Mouse (Mus musculus): ENCODE measurements at regions not wholly inside any gene's neighbourhood (a gene's known extent, or its start where the extent isn't known, plus 50 kb on each side); places are given as distances from the start of the nearest gene placed in this dataset.
A peak's percentile ranks its signal among the peaks of the same experiment; 100 is the strongest.

DNA sequence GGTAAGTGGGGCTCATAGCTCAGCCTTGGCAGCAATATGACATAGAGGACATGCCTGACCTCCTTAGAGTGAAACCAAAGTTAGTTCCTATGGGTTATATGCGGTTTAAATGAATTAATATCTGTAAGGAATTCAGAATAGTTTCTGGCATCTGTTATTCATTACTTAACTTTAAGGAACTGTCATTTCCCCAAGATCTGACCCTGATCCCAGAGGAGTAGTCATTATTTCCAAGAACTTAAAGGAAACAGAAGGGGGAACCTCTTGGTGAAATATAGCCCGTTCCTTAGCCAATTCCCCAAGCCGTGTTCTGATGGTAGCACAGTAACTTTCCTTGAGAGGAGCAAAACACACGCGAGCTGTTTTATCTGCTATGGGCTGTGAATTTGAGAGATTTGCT is 85.9 kb upstream of the Atp5g3 start:
- TF ChIP-seq POLR2A (IDR thresholded peaks at IDR 0.05; ENCODE audit: borderline replicate concordance, extremely low read depth, low read depth, low read length) (no peak), CTCF (IDR thresholded peaks at IDR 0.05; ENCODE audit: insufficient read depth, low read length) (no peak)
- Histone ChIP-seq H3K4me1 (ENCODE audit: control insufficient read depth, insufficient read depth, low read length) (no peaks in the 10 kb centered on the region), H3K4me3 (replicated peaks; ENCODE audit: extremely low read depth, low read depth, low read length) (no peak overlapping the region)
- no peak for DNase-seq
- 70% methylated on average over 5 of the region's 5 CpGs for WGBS

DNA sequence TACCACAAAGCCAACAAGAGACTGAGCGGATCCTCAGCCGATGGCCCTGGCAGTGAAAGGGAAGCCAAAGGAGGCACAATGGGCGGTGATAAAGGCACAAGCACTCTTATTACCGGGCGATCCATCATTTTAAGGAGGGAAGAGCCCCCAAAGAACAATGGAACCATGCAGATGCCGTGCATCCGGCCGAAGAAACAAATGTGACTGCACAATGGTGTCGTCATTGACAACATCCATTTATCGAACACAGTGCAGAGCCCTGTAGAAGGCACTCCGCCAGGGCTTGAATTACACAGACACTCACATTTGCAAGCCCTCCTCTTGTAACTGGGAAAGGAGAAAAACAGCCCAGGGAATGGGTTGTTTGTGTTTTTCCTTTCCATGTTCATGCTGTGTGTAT is 80.7 kb upstream of the Atp5g3 start:
- WGBS, result 73% methylated on average over 11 of the region's 11 CpGs
- TF ChIP-seq CTCF (IDR thresholded peaks at IDR 0.05; ENCODE audit: insufficient read depth, low read length) (no peak), POLR2A (IDR thresholded peaks at IDR 0.05; ENCODE audit: borderline replicate concordance, extremely low read depth, low read depth, low read length) (no peak)

DNA sequence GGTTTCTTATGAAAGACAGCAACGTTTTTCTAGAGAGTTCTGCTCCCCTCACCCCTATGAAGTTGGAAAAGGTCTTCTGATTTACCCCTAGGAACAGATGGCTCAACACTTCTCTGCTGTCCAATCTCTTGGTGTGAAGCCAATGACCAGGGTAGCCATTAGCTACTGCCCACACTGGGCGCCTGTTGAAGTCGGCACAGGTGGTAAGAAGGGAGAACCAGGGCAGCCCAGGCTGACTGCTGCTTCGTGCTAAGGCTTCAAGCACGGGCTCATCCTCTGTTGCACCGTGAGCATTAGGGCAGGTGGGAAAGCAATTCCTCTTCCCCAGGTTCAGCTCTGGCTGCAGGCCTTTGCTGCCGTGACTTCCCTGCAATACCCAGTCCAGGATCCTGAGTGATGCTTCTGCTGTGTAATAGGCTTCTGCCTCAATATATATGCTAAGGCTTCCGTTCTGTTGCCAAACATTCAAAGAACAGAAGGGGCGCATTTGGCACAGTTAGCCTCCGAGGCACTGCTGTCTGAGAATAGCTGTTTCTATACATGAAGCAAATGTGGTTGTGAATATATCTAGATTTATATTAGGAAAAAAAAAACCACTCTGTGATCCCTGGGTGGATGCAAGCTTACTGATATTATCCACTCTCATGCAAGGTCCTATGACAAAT is 76.4 kb upstream of the Atp5g3 start:
- TF ChIP-seq POLR2A (IDR thresholded peaks at IDR 0.05; ENCODE audit: borderline replicate concordance, extremely low read depth, low read depth, low read length), result no peak
- no peak for TF ChIP-seq CTCF (IDR thresholded peaks at IDR 0.05; ENCODE audit: insufficient read depth, low read length)
- WGBS, result 84% methylated on average over 10 of the region's 10 CpGs
- no peak overlapping the region for H3K4me3 ChIP-seq (replicated peaks; ENCODE audit: extremely low read depth, low read depth, low read length)
- DNase-seq, result no peak
- H3K4me1 ChIP-seq (ENCODE audit: control insufficient read depth, insufficient read depth, low read length), result no peaks in the 10 kb centered on the region

More for the DNA sequence above, 80.7 kb upstream of the Atp5g3 start:
- DNase-seq, result no peak
- no peaks in the 10 kb centered on the region for H3K4me1 ChIP-seq (ENCODE audit: control insufficient read depth, insufficient read depth, low read length)
- no peak overlapping the region for H3K4me3 ChIP-seq (replicated peaks; ENCODE audit: extremely low read depth, low read depth, low read length)

DNA sequence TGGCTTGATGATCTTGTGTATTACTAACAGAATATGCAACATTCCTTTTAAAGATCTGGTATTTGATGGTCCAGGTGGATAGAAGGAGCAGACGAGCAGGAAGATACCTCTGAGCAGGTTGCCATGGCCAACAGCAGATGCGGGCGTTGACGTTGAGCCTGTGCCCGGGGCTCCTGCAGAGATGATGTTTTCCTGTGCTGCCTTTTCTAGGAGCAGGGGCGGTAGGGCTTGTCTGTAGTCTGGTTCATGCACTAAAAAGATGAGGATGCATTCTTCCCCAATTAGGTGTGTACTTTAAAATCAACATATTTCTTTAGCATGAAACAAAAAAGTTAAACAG is 74.8 kb upstream of the Atp5g3 start:
- TF ChIP-seq POLR2A (IDR thresholded peaks at IDR 0.05; ENCODE audit: borderline replicate concordance, extremely low read depth, low read depth, low read length) (no peak), CTCF (IDR thresholded peaks at IDR 0.05; ENCODE audit: insufficient read depth, low read length) (no peak)
- 75% methylated on average over 6 of the region's 6 CpGs for WGBS

DNA sequence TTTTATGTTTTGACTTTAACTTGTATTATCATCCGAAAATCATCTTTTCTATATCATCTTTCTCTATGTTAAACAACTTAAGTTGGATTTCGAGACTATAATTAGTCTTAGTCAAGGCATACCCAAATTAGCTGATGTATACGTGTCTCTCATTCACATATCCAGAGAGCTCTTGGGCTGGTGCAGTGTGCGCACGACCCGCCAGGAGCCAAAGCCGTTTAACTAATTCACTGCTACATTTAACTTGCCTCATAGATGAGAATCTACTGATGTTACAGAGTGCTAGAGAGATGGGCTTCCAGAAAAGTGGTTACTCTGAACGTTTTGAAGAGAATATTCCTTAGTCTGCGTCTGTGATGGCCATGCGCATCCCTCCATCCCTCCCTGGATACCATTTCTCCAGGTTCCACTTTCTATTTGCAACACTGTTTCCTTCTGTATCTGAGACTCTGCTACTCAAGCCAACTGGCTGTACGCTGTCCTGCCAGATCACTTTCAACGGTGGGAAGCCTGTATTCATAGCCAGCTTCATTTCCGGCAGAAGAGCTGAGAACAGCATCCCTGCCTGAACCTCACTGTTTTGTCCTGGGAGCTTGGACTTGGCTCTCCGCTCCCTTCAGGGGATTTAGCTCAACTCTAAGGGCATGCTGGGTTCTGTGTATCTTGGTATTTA is 74.2 kb upstream of the Atp5g3 start:
- WGBS, result 79% methylated on average over 14 of the region's 14 CpGs
- TF ChIP-seq POLR2A (IDR thresholded peaks at IDR 0.05; ENCODE audit: borderline replicate concordance, extremely low read depth, low read depth, low read length) (no peak), CTCF (IDR thresholded peaks at IDR 0.05; ENCODE audit: insufficient read depth, low read length) (no peak)
- no peak for DNase-seq
- Histone ChIP-seq H3K4me1 (ENCODE audit: control insufficient read depth, insufficient read depth, low read length) (no peaks in the 10 kb centered on the region), H3K4me3 (replicated peaks; ENCODE audit: extremely low read depth, low read depth, low read length) (no peak overlapping the region)

More for the DNA sequence above, 74.8 kb upstream of the Atp5g3 start:
- no peak overlapping the region for H3K4me3 ChIP-seq (replicated peaks; ENCODE audit: extremely low read depth, low read depth, low read length)
- DNase-seq, result no peak
- no peaks in the 10 kb centered on the region for H3K4me1 ChIP-seq (ENCODE audit: control insufficient read depth, insufficient read depth, low read length)

DNA sequence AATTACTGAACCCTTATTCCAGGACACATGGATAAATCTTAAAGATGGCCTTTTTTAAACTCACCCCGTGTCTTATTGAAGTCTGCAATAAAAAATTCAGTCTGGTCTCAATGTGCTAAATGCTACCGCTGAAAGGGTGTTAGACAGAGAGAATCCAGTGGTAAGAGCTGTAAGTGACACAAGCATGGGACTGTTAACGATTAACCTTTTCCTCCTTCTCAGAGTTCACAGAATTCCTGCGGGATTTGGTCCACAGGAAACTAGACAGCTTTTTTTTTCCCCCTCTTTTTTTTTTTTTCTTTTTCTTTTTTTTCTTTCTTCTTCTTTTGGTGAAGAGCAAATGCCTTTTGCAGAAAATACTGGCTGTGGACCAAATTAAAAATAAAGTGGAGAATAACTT is 72.0 kb upstream of the Atp5g3 start:
- no peak for TF ChIP-seq CTCF (IDR thresholded peaks at IDR 0.05; ENCODE audit: insufficient read depth, low read length)
- TF ChIP-seq POLR2A (IDR thresholded peaks at IDR 0.05; ENCODE audit: borderline replicate concordance, extremely low read depth, low read depth, low read length), result no peak
- no peak for DNase-seq
- 38% methylated on average over 4 of the region's 4 CpGs for WGBS
- H3K4me1 ChIP-seq (ENCODE audit: control insufficient read depth, insufficient read depth, low read length), result no peaks in the 10 kb centered on the region
- no peak overlapping the region for H3K4me3 ChIP-seq (replicated peaks; ENCODE audit: extremely low read depth, low read depth, low read length)

DNA sequence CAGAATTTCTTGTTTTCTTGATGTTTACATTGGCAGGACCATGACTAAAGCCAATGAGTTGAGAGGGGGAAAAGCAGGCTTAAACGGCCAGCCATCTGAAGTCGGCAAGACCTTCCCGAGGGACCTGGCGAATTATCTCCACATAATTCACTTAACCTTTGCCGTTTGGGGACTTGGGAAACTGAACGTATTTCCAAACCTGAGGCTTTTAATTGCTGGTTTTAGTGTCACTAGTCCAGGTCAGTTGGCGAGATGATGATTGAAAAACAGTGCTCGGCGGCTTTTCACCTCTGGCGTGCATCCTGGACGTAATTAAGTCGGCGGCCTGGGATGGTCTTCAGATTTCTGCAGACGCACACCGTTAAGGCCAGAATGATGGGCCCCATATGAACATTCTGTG is 66.9 kb upstream of the Atp5g3 start:
- Histone ChIP-seq H3K4me3 (replicated peaks; ENCODE audit: extremely low read depth, low read depth, low read length) (no peak overlapping the region), H3K4me1 (ENCODE audit: control insufficient read depth, insufficient read depth, low read length) (no peaks in the 10 kb centered on the region)
- TF ChIP-seq CTCF (IDR thresholded peaks at IDR 0.05; ENCODE audit: insufficient read depth, low read length), result no peak
- DNase-seq, result no peak
- WGBS, result 82% methylated on average over 15 of the region's 15 CpGs

DNA sequence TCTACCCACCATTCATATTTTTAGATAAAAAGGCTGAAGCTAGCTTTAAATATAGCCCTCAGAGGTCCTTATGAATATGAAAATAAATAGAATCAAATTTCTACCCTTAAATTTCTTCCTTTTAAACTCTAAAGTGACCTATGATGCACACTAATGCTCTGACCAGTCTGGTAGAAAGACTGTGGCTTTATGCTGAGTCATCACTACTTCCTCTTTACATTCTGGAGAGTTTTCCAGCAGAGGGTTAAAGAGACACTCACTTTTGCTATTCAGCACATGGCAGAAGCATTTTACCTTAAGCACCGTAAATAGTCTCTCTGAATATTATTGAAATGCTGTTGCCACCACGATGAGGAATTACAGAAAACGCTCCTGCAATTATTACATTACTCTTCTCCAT is 62.6 kb upstream of the Atp5g3 start:
- WGBS, result 70% methylated on average over 3 of the region's 3 CpGs
- no peak overlapping the region for H3K4me3 ChIP-seq (replicated peaks; ENCODE audit: extremely low read depth, low read depth, low read length)
- no peak for DNase-seq
- TF ChIP-seq POLR2A (IDR thresholded peaks at IDR 0.05; ENCODE audit: borderline replicate concordance, extremely low read depth, low read depth, low read length) (no peak), CTCF (IDR thresholded peaks at IDR 0.05; ENCODE audit: insufficient read depth, low read length) (no peak)
- no peaks in the 10 kb centered on the region for H3K4me1 ChIP-seq (ENCODE audit: control insufficient read depth, insufficient read depth, low read length)

DNA sequence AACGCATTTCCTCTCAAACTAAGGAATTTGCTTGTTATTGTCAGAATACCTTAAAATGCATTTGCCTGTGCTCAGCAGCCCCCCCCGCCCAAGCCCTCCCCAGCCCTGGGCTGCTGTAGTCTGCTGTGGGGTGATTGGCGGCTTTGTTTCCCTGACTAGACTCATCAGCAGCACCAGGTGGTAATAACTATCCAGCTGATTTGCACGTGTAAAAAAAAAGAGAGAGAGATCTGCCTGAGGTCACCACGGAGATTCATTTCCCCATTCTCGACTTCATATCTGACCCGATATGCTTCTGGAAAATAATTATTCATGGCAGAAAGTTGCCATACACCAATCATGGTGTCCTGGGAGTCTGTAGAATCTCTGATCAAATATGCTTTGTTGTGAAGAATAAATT is 56.5 kb upstream of the Atp5g3 start:
- no peak for DNase-seq
- 66% methylated on average over 7 of the region's 7 CpGs for WGBS
- Histone ChIP-seq H3K4me1 (ENCODE audit: control insufficient read depth, insufficient read depth, low read length) (no peaks in the 10 kb centered on the region), H3K4me3 (replicated peaks; ENCODE audit: extremely low read depth, low read depth, low read length) (no peak overlapping the region)
- TF ChIP-seq CTCF (IDR thresholded peaks at IDR 0.05; ENCODE audit: insufficient read depth, low read length) (no peak), POLR2A (IDR thresholded peaks at IDR 0.05; ENCODE audit: borderline replicate concordance, extremely low read depth, low read depth, low read length) (no peak)

DNA sequence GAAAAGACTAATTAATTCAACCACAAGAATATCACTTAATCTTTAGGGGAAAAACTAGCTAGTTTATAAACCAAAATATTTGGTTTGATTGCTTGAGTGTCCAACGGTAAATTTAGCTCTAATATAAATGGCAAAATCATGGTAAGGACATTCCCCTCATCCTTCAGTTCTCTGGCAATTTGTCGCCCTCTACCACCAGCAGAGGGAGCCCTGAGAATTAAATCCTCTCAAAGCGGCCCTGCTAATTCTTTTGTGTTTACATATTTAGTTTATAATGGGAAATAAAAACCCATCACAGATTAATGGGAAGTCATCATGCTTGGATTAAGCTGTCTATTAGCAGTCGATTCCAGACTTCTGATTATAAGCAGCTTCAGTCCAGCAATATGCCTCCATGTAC is 54.5 kb upstream of the Atp5g3 start:
- no peaks in the 10 kb centered on the region for H3K4me1 ChIP-seq (ENCODE audit: control insufficient read depth, insufficient read depth, low read length)
- peak; percentile 10 for DNase-seq
- H3K4me3 ChIP-seq (replicated peaks; ENCODE audit: extremely low read depth, low read depth, low read length), result no peak overlapping the region
- WGBS, result 5% methylated on average over 4 of the region's 4 CpGs
- TF ChIP-seq POLR2A (IDR thresholded peaks at IDR 0.05; ENCODE audit: borderline replicate concordance, extremely low read depth, low read depth, low read length), result no peak
- peak; percentile 26; the same call in 1 of the 2 replicates for TF ChIP-seq CTCF (IDR thresholded peaks at IDR 0.05; ENCODE audit: insufficient read depth, low read length)

Measured in lung, adult 2 months (tissue).